Mouse (Mus musculus): ENCODE measurements around the gene Ppp4r1. TPM values are rescaled to one million over a fixed set of nuclear protein-coding genes. Genes with fewer than 3 reads are reported as not detected.

Gene Ppp4r1
- 29.2 and 52.4 TPM in 2 replicates for total RNA-seq (2014; rRNA removed; ENCODE audit: low replicate concordance)
- polyA plus RNA-seq (2015; fragmentation: Nextera tagmentation; extraction: Ambion mirVana): 19.5 and 22.0 TPM in 2 replicates

- Histone ChIP-seq H3K36me3 (replicated peaks; ENCODE audit: control insufficient read depth, insufficient read depth, low read length) (no peaks in the 10 kb centered on the region), H3K4me1 (ENCODE audit: control insufficient read depth, insufficient read depth) (peaks cover 16% of the 10 kb centered on the region), H3K4me3 (ENCODE audit: low read depth, low read length) (peak within 1 kb of the TSS; percentile 94), H3K9ac (replicated peaks; ENCODE audit: low read depth, low read length) (peak within 1 kb of the TSS; percentile 97), H3K27ac (ENCODE audit: low read depth) (peak within 1 kb of the TSS; percentile 99), H3K27me3 (ENCODE audit: control insufficient read depth, insufficient read depth, low read length) (no peaks in the 10 kb centered on the region), H3K9me3 (replicated peaks; ENCODE audit: control insufficient read depth, low read length) (no peaks in the 10 kb centered on the region), H3K4me2 (ENCODE audit: low read depth, low read length) (peak within 1 kb of the TSS; percentile 83)
- DNase-seq (ENCODE audit: low spot score): peak; percentile 84
- peak; percentile 25; the same call in 1 of the 2 replicates for TF ChIP-seq CTCF (IDR thresholded peaks at IDR 0.05; ENCODE audit: low read depth)
- no peak for TF ChIP-seq EP300 (IDR thresholded peaks at IDR 0.05; ENCODE audit: low read depth)
- WGBS: under 1% methylated on average over 45 of the region's 81 CpGs
- ATAC-seq (ENCODE audit: insufficient read depth, low read depth): peak; percentile 84
Observed at GRCm38 (mm10) chr17:65782551-65783141, at the start of gene Ppp4r1. Ppp4r1 (plus strand) TSS chr17:65782573.

DNA sequence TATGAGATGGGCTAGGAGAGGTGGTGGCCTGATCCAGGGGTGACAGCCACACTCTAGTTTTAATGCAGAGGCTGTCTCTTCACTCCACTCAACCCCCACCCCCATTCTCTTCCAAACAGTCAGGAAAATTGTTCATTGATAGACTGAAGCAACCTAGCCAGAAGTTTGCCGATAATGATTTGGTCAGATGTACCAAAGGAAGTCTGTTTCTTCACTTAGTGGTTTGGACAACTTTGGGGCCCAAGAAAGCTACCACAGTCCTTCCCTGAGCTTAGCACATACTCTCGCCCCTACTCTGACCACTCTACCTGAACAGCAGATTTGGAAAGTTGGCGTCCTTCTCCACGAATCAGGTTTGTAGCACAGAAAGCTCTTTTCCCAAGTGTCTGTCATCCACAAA lies 49.7 kb upstream of the Ppp4r1 start:
- Histone ChIP-seq H3K27me3 (ENCODE audit: control insufficient read depth, insufficient read depth, low read length) (no peaks in the 10 kb centered on the region), H3K36me3 (replicated peaks; ENCODE audit: control insufficient read depth, insufficient read depth, low read length) (no peaks in the 10 kb centered on the region), H3K4me3 (ENCODE audit: low read depth, low read length) (no peak overlapping the region), H3K27ac (ENCODE audit: low read depth) (no peak overlapping the region), H3K9ac (replicated peaks; ENCODE audit: low read depth, low read length) (no peak overlapping the region), H3K9me3 (replicated peaks; ENCODE audit: control insufficient read depth, low read length) (no peaks in the 10 kb centered on the region), H3K4me1 (ENCODE audit: control insufficient read depth, insufficient read depth) (peaks cover 5% of the 10 kb centered on the region; the same call in 1 of the 2 replicates), H3K4me2 (ENCODE audit: low read depth, low read length) (no peak overlapping the region)
- WGBS: 69% methylated on average over 4 of the region's 4 CpGs
- ATAC-seq (ENCODE audit: insufficient read depth, low read depth) (no peak), DNase-seq (ENCODE audit: low spot score) (no peak)
- no peak for TF ChIP-seq EP300 (IDR thresholded peaks at IDR 0.05; ENCODE audit: low read depth)
- TF ChIP-seq CTCF (IDR thresholded peaks at IDR 0.05; ENCODE audit: low read depth): no peak

DNA sequence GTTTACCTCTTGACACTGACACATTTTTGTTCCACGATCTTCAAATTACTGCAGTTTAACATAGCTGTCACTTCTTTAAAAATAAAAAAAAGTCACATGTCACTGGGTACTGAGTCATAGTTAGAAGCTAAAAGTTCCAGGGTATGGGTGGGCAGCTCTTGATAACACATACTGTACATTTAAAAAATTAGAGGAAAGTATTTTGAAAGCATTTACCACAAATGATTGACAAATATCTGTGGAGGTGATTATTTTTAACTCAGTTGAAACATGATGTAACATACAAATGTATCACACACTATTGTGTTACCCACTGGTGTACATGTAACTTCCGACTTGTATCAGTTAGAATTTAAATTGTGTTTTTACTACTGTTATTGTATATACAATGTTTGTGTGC lies 47.3 kb upstream of the Ppp4r1 start:
- TF ChIP-seq CTCF (IDR thresholded peaks at IDR 0.05; ENCODE audit: low read depth): no peak
- TF ChIP-seq EP300 (IDR thresholded peaks at IDR 0.05; ENCODE audit: low read depth): no peak
- ATAC-seq (ENCODE audit: insufficient read depth, low read depth) (no peak), DNase-seq (ENCODE audit: low spot score) (no peak)
- 95% methylated on average over 2 of the region's 2 CpGs for WGBS
- Histone ChIP-seq H3K9me3 (replicated peaks; ENCODE audit: control insufficient read depth, low read length) (no peaks in the 10 kb centered on the region), H3K36me3 (replicated peaks; ENCODE audit: control insufficient read depth, insufficient read depth, low read length) (no peaks in the 10 kb centered on the region), H3K4me1 (ENCODE audit: control insufficient read depth, insufficient read depth) (peaks cover 5% of the 10 kb centered on the region; the same call in 1 of the 2 replicates), H3K9ac (replicated peaks; ENCODE audit: low read depth, low read length) (no peak overlapping the region), H3K27me3 (ENCODE audit: control insufficient read depth, insufficient read depth, low read length) (no peaks in the 10 kb centered on the region), H3K4me3 (ENCODE audit: low read depth, low read length) (no peak overlapping the region), H3K4me2 (ENCODE audit: low read depth, low read length) (no peak overlapping the region), H3K27ac (ENCODE audit: low read depth) (no peak overlapping the region)

DNA sequence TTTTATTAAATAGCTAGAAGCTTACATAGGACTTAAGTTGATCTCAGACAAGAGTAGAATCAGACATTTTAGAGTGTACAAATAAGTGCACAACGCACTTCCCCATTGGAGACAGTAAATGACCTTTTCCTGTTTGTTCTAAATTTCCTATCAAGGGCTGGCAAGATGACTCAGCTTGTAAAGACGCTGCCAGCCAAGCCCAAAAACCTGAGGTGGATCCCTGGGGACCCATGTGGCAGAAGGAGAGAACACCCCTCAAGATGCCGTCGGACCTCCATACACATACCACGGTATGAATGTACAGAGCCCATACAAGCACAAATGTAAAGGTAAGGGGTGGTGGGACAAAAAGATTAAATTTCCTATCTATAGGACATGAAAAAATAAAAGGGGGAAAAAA lies 45.2 kb upstream of the Ppp4r1 start:
- peaks cover 5% of the 10 kb centered on the region; the same call in 1 of the 2 replicates for H3K4me1 ChIP-seq (ENCODE audit: control insufficient read depth, insufficient read depth)
- no peaks in the 10 kb centered on the region for H3K36me3 ChIP-seq (replicated peaks; ENCODE audit: control insufficient read depth, insufficient read depth, low read length)
- H3K9ac ChIP-seq (replicated peaks; ENCODE audit: low read depth, low read length): no peak overlapping the region
- H3K4me3 ChIP-seq (ENCODE audit: low read depth, low read length): no peak overlapping the region
- no peak for DNase-seq (ENCODE audit: low spot score)
- WGBS: 58% methylated on average over 5 of the region's 5 CpGs
- H3K9me3 ChIP-seq (replicated peaks; ENCODE audit: control insufficient read depth, low read length): 0 out of 2 replicates have a peak, but pooled peaks cover 5% of the 10 kb centered on the region
- peak overlapping the region; percentile 48; the same call in 1 of the 2 replicates for H3K27ac ChIP-seq (ENCODE audit: low read depth)
- TF ChIP-seq EP300 (IDR thresholded peaks at IDR 0.05; ENCODE audit: low read depth) (no peak), CTCF (IDR thresholded peaks at IDR 0.05; ENCODE audit: low read depth) (no peak)
- H3K4me2 ChIP-seq (ENCODE audit: low read depth, low read length): no peak overlapping the region
- H3K27me3 ChIP-seq (ENCODE audit: control insufficient read depth, insufficient read depth, low read length): no peaks in the 10 kb centered on the region
- no peak for ATAC-seq (ENCODE audit: insufficient read depth, low read depth)

GRCm38 (mm10) chr17:65737622-65738021 lies 44.8 kb upstream of the Ppp4r1 start:
- H3K27me3 ChIP-seq (ENCODE audit: control insufficient read depth, insufficient read depth, low read length): no peaks in the 10 kb centered on the region
- 58% methylated on average over 6 of the region's 6 CpGs for WGBS
- H3K4me2 ChIP-seq (ENCODE audit: low read depth, low read length): no peak overlapping the region
- H3K9me3 ChIP-seq (replicated peaks; ENCODE audit: control insufficient read depth, low read length): 0 out of 2 replicates have a peak, but pooled peaks cover 5% of the 10 kb centered on the region
- peak; percentile 40 for DNase-seq (ENCODE audit: low spot score)
- no peaks in the 10 kb centered on the region for H3K36me3 ChIP-seq (replicated peaks; ENCODE audit: control insufficient read depth, insufficient read depth, low read length)
- TF ChIP-seq EP300 (IDR thresholded peaks at IDR 0.05; ENCODE audit: low read depth) (no peak), CTCF (IDR thresholded peaks at IDR 0.05; ENCODE audit: low read depth) (no peak)
- ATAC-seq (ENCODE audit: insufficient read depth, low read depth): peak; percentile 85
- H3K4me3 ChIP-seq (ENCODE audit: low read depth, low read length): no peak overlapping the region
- no peak overlapping the region for H3K9ac ChIP-seq (replicated peaks; ENCODE audit: low read depth, low read length)
- peak overlapping the region; percentile 48 for H3K27ac ChIP-seq (ENCODE audit: low read depth)
- H3K4me1 ChIP-seq (ENCODE audit: control insufficient read depth, insufficient read depth): peaks cover 5% of the 10 kb centered on the region; the same call in 1 of the 2 replicates

Data from heart, postnatal 0 days (tissue).